13 mouse cellular contexts compared by ENCODE assay signal in genomic region chr4:85741825-85742391, GRCm38 (mm10).
DNase-seq lines count a peak whose midpoint lies in the region; ATAC-seq and TF ChIP-seq lines count a peak whose summit lies in the region.
"Had no signal": no experiment of that assay in that cellular context is flagged by ENCODE, and none has a peak within 500 bp of the region (broad histone marks: within the 10 kb centered on the region; RNA-seq: fewer than 3 reads in every experiment).

No protein-coding gene starts in this region.

- peak; percentile 82; the same call in 1 of the 2 replicates for ATAC-seq in forebrain, embryonic 13.5 days
- peak; percentile 95 for ATAC-seq in lung, postnatal 0 days
- ATAC-seq in monocyte, adult 5-6 weeks (replicated peaks; ENCODE audit: insufficient number of reproducible peaks, low FRiP score, low TSS enrichment, poor library complexity, severe bottlenecking) = no peak
- ATAC-seq in liver, postnatal 0 days = no peak

- H3K36me3 ChIP-seq in forebrain, embryonic 13.5 days (ENCODE audit: poor library complexity, severe bottlenecking) = no peaks in the 10 kb centered on the region
- no peaks in the 10 kb centered on the region for H3K36me3 ChIP-seq in lung, postnatal 0 days (ENCODE audit: insufficient read depth, low read length)
- H3K36me3 ChIP-seq in liver, postnatal 0 days (replicated peaks; ENCODE audit: insufficient read depth, low read length) = no peaks in the 10 kb centered on the region

- H3K9ac ChIP-seq in forebrain, embryonic 13.5 days = no peak overlapping the region
- no peak overlapping the region for H3K9ac ChIP-seq in lung, postnatal 0 days (replicated peaks; ENCODE audit: low read depth)
- no peak overlapping the region for H3K9ac ChIP-seq in liver, postnatal 0 days (replicated peaks)

- no peak overlapping the region for H3K27ac ChIP-seq in forebrain, embryonic 13.5 days
- peak overlapping the region; percentile 77 for H3K27ac ChIP-seq in lung, postnatal 0 days (ENCODE audit: low read length)
- no peak overlapping the region for H3K27ac ChIP-seq in liver, postnatal 0 days (ENCODE audit: low read depth)

- no peak for TF ChIP-seq CTCF in lung, postnatal 0 days (IDR thresholded peaks at IDR 0.05)
- no peak for TF ChIP-seq CTCF in liver, postnatal 0 days (IDR thresholded peaks at IDR 0.05; ENCODE audit: low read depth)

- TF ChIP-seq EP300 in lung, postnatal 0 days (IDR thresholded peaks at IDR 0.05) = peak; percentile 97
- TF ChIP-seq EP300 in liver, postnatal 0 days (IDR thresholded peaks at IDR 0.05; ENCODE audit: low read depth) = no peak

- H3K4me2 ChIP-seq in forebrain, embryonic 13.5 days = no peak overlapping the region
- H3K4me2 ChIP-seq in lung, postnatal 0 days (replicated peaks; ENCODE audit: low read depth, low read length) = no peak overlapping the region
- H3K4me2 ChIP-seq in liver, postnatal 0 days (ENCODE audit: low read depth, low read length) = no peak overlapping the region
- H3K4me2 ChIP-seq: heart, embryonic 11.5 days had no signal

- 5% methylated on average over 3 of the region's 3 CpGs for WGBS in forebrain, embryonic 13.5 days
- 13% methylated on average over 3 of the region's 3 CpGs for WGBS in lung, postnatal 0 days
- 27% methylated on average over 3 of the region's 3 CpGs for WGBS in liver, postnatal 0 days (ENCODE audit: insufficient replicate concordance)

- peaks cover 17% of the 10 kb centered on the region for H3K4me1 ChIP-seq in forebrain, embryonic 13.5 days
- H3K4me1 ChIP-seq in lung, postnatal 0 days (ENCODE audit: insufficient read depth, low read depth, low read length) = no peaks in the 10 kb centered on the region
- no peaks in the 10 kb centered on the region for H3K4me1 ChIP-seq in liver, postnatal 0 days (ENCODE audit: insufficient read depth)

- DNase-seq in kidney, postnatal 14 days = peak; percentile 28
- DNase-seq in kidney, adult 18-20 months = no peak
- DNase-seq in embryo, embryonic 10.5 days (ENCODE audit: low spot score) = peak; percentile 31
- DNase-seq in lung, postnatal 0 days (ENCODE audit: low spot score) = peak; percentile 93
- DNase-seq in thymus, postnatal 0 days (ENCODE audit: low spot score) = no peak
- DNase-seq in liver, postnatal 0 days = no peak
- DNase-seq: adrenal gland, postnatal 25 days; cerebellum, adult 18-20 months; right cerebral cortex, adult 18-20 months had no signal

- peaks cover 64% of the 10 kb centered on the region for H3K27me3 ChIP-seq in forebrain, embryonic 13.5 days
- no peaks in the 10 kb centered on the region for H3K27me3 ChIP-seq in lung, postnatal 0 days (replicated peaks; ENCODE audit: insufficient read depth, low read length)
- no peaks in the 10 kb centered on the region for H3K27me3 ChIP-seq in liver, postnatal 0 days (ENCODE audit: insufficient read depth, low read length)

- H3K9me3 ChIP-seq in forebrain, embryonic 13.5 days (replicated peaks) = no peaks in the 10 kb centered on the region
- H3K9me3 ChIP-seq in lung, postnatal 0 days (ENCODE audit: low read length) = no peaks in the 10 kb centered on the region
- H3K9me3 ChIP-seq in liver, postnatal 0 days (ENCODE audit: low read length) = no peaks in the 10 kb centered on the region

- no peak overlapping the region for H3K4me3 ChIP-seq in forebrain, embryonic 13.5 days
- H3K4me3 ChIP-seq in lung, postnatal 0 days (ENCODE audit: low read depth, low read length) = no peak overlapping the region
- H3K4me3 ChIP-seq in liver, postnatal 0 days (ENCODE audit: low read depth, low read length) = no peak overlapping the region
- H3K4me3 ChIP-seq: myocyte had no signal

Comparison
In these comparisons a context has a peak if more than half of its experiments do, and no peak if none do; other contexts are left out.
1. DNase-seq: peak in kidney, postnatal 14 days (single experiment), embryo, embryonic 10.5 days (single experiment) and lung, postnatal 0 days (single experiment); none in kidney, adult 18-20 months (single experiment), thymus, postnatal 0 days (single experiment) and liver, postnatal 0 days (single experiment).
2. ATAC-seq: peak in forebrain, embryonic 13.5 days (single experiment) and lung, postnatal 0 days (single experiment); none in monocyte, adult 5-6 weeks (single experiment) and liver, postnatal 0 days (single experiment).